Mouse (Mus musculus) cerebellum, adult 2 months (tissue): ENCODE results near the gene Hoxd4. TPM values are rescaled to one million over a fixed set of nuclear protein-coding genes. Genes with fewer than 3 reads are reported as not detected.

Experiments used
- DNase-seq, 2 experiments: peaks; one replicate each; pipeline ENCODE4 v3.0.0; 2021
- H3K27ac ChIP-seq: fragments of 200-500 bp; 2 replicates; pipeline ENCODE4 v1.5.1; 2012; ENCODE audit warnings: low read length, control low read depth, inconsistent platforms; ENCODE audit not compliant: insufficient read depth
- H3K27me3 ChIP-seq: fragments of 200-500 bp; 2 replicates; pipeline ENCODE4 v1.6.1; 2012; ENCODE audit warnings: inconsistent platforms, mild to moderate bottlenecking, low read length, moderate library complexity; ENCODE audit not compliant: control insufficient read depth, insufficient read depth
- H3K4me1 ChIP-seq: fragments of 200-500 bp; 2 replicates; pipeline ENCODE4 v1.6.1; 2011; ENCODE audit warnings: low read length; ENCODE audit not compliant: control insufficient read depth, insufficient read depth
- H3K4me3 ChIP-seq: fragments of 200-500 bp; replicated peaks from 2 replicates; pipeline ENCODE3; 2011; ENCODE audit warnings: mild to moderate bottlenecking, low read depth, low read length, control low read depth; ENCODE audit not compliant: insufficient read depth
- CTCF ChIP-seq: fragments of 200-500 bp; IDR thresholded peaks from 2 replicates; pipeline ENCODE4 v1.5.1; 2011; ENCODE audit warnings: low read depth, mild to moderate bottlenecking, control low read depth, low read length, moderate library complexity, borderline replicate concordance; ENCODE audit not compliant: insufficient read depth
- POLR2A ChIP-seq: fragments of 200-500 bp; IDR thresholded peaks from 2 replicates; pipeline ENCODE4 v1.6.1; 2011; ENCODE audit warnings: low read length, control low read depth, borderline replicate concordance; ENCODE audit not compliant: insufficient read depth
- WGBS: fragments of 180-500 bp; shearing (Covaris S2); methylation state at CpG from one replicate; pipeline ENCODE4 v1.1.7; 2018; 5-methylcytosine and 5-hydroxymethylcytosine counted together
- polyA plus RNA-seq: library from polyadenylated mRNA; depleted of rRNA; stranded (reverse); fragments of >200 nt; gene quantifications from 2 replicates; pipeline ENCODE4 v1.2.3, GENCODE M21; 2012

Hoxd4 gene
- polyA plus RNA-seq, 1 experiment: 2.8 TPM

- peaks cover 5% of the 10 kb centered on the region; the same call in 1 of the 2 replicates for H3K27me3 ChIP-seq
- TF ChIP-seq CTCF: no peak
- no peak for TF ChIP-seq POLR2A
- WGBS: 3% methylated on average over 2 of the region's 2 CpGs
- no peak for DNase-seq
- no peak overlapping the region for H3K27ac ChIP-seq
- H3K4me1 ChIP-seq: no peaks in the 10 kb centered on the region
- H3K4me3 ChIP-seq: no peak overlapping the region
Observed at GRCm38 (mm10) chr2:74739476-74739800, 27.7 kb downstream of the Hoxd4 start.

DNA sequence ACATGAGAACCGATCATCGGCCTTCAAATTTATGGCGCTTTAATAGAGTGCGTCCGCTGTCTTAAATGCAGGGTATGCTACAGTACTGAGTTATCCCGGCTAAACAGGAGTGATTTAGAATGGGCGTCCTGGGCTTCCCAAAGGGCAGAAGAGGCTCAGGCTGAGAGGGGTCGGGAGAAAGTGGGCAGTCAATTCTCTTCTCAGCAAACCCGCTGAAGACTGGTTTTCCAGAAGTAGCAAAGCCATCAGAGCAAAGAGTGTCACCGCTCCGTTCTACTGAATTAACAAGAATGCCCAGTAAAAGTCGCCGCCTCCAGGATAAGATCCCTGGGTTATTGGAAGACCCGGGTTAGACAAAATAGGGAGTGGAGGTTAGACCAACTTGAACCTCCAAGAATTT lies 28.1 kb downstream of the Hoxd4 start:
- no peak overlapping the region for H3K4me3 ChIP-seq
- H3K27me3 ChIP-seq: peaks cover 3% of the 10 kb centered on the region; the same call in 1 of the 2 replicates
- 3% methylated on average over 14 of the region's 14 CpGs for WGBS
- DNase-seq: no peak
- no peaks in the 10 kb centered on the region for H3K4me1 ChIP-seq
- TF ChIP-seq POLR2A: no peak
- no peak for TF ChIP-seq CTCF
- H3K27ac ChIP-seq: no peak overlapping the region

DNA sequence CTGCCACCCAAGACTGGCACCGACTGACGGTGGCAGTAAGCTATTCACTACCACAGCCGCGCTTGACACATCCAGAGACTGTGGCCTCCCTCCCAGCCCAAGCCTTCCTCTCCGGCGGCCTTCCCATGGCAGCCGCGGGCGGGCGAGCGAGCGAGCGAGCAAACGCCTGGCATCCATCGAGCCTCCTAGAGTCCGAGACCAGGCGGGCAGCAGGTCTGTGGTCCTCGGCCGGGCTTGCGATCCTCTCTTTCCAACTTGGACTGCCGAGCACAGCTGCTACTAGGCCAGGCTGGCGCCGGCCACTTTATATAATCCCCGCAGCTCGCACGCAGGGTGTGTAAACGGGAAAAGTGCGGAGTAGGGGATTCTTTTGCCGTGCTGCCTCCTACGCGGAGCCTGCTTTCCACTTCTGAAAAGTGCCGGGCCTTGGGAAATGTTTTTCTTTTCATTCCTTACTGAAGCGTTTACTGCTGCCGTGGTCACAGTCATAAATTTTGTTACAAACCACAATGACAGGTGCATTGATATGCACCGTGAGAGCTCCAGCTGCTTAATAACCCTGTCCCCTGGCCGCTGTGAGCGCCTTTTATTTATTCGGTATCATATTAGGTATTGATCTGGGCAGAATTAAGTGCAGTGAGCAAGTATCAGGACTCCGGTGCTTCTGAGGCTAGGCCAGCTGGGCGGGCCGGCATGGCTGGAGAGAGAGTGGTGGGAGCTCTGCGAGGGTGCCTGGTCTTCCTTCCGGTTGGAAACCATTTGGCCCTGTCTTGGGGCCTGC lies 28.8 kb downstream of the Hoxd4 start:
- Histone ChIP-seq H3K27me3 (peaks cover 4% of the 10 kb centered on the region; the same call in 1 of the 2 replicates), H3K27ac (no peak overlapping the region), H3K4me3 (no peak overlapping the region), H3K4me1 (no peaks in the 10 kb centered on the region)
- TF ChIP-seq CTCF (no peak), POLR2A (no peak)
- DNase-seq: no peak
- whole genome bisulfite sequencing: 3% methylated on average over 43 of the region's 43 CpGs

GRCm38 (mm10) chr2:74741252-74741978 lies 29.7 kb downstream of the Hoxd4 start:
- 36% methylated on average over 2 of the region's 3 CpGs for WGBS
- Histone ChIP-seq H3K27me3 (peaks cover 3% of the 10 kb centered on the region; the same call in 1 of the 2 replicates), H3K4me3 (no peak overlapping the region), H3K27ac (no peak overlapping the region), H3K4me1 (no peaks in the 10 kb centered on the region)
- DNase-seq: no peak
- TF ChIP-seq POLR2A (no peak), CTCF (no peak)

GRCm38 (mm10) chr2:74741979-74742277 lies 30.2 kb downstream of the Hoxd4 start:
- Histone ChIP-seq H3K27ac (no peak overlapping the region), H3K4me1 (no peaks in the 10 kb centered on the region), H3K27me3 (peaks cover 3% of the 10 kb centered on the region; the same call in 1 of the 2 replicates), H3K4me3 (no peak overlapping the region)
- TF ChIP-seq CTCF (no peak), POLR2A (no peak)
- DNase-seq: no peak

- TF ChIP-seq CTCF (no peak), POLR2A (no peak)
- Histone ChIP-seq H3K4me1 (no peaks in the 10 kb centered on the region), H3K27me3 (peaks cover 7% of the 10 kb centered on the region; the same call in 1 of the 2 replicates), H3K27ac (no peak overlapping the region), H3K4me3 (no peak overlapping the region)
- 4% methylated on average over 6 of the region's 6 CpGs for WGBS
- no peak for DNase-seq
Observed at GRCm38 (mm10) chr2:74745540-74746297, 34.0 kb downstream of the Hoxd4 start.

DNA sequence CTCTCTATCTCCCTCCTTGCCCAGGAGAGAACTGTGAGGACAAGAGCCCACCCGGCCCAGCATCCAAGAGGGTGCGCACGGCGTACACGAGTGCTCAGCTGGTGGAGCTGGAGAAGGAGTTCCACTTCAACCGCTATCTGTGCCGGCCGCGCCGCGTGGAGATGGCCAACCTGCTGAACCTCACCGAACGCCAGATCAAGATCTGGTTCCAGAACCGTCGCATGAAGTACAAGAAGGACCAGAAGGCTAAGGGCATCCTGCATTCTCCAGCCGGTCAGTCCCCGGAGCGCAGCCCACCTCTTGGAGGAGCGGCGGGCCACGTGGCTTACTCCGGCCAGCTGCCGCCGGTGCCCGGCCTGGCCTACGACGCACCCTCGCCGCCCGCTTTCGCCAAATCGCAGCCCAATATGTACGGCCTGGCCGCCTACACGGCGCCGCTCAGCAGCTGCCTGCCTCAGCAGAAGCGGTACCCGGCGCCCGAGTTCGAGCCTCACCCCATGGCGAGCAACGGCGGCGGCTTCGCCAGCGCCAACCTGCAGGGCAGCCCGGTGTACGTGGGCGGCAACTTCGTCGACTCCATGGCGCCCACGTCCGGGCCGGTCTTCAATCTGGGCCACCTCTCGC lies 34.7 kb downstream of the Hoxd4 start:
- TF ChIP-seq POLR2A: no peak
- no peak for TF ChIP-seq CTCF
- H3K27ac ChIP-seq: no peak overlapping the region

GRCm38 (mm10) chr2:74747006-74747405 lies 35.3 kb downstream of the Hoxd4 start:
- Histone ChIP-seq H3K27ac (no peak overlapping the region), H3K27me3 (peaks cover 7% of the 10 kb centered on the region; the same call in 1 of the 2 replicates), H3K4me1 (no peaks in the 10 kb centered on the region), H3K4me3 (no peak overlapping the region)
- TF ChIP-seq CTCF: no peak
- no peak for TF ChIP-seq POLR2A
- DNase-seq: no peak
- WGBS: 3% methylated on average over 24 of the region's 24 CpGs

More for the DNA sequence above, 34.7 kb downstream of the Hoxd4 start:
- WGBS: 1% methylated on average over 58 of the region's 58 CpGs
- peaks cover 7% of the 10 kb centered on the region; the same call in 1 of the 2 replicates for H3K27me3 ChIP-seq
- no peak for DNase-seq
- H3K4me3 ChIP-seq: no peak overlapping the region
- H3K4me1 ChIP-seq: no peaks in the 10 kb centered on the region
